Mouse (Mus musculus): ENCODE measurements around the gene Dctn2. TPM values are rescaled to one million over a fixed set of nuclear protein-coding genes. Genes with fewer than 3 reads are reported as not detected.
A peak's percentile ranks its signal among the peaks of the same experiment; 100 is the strongest.

Gene Dctn2
- polyA plus RNA-seq, 1 experiment from 2014 or later: 230 TPM

DNA sequence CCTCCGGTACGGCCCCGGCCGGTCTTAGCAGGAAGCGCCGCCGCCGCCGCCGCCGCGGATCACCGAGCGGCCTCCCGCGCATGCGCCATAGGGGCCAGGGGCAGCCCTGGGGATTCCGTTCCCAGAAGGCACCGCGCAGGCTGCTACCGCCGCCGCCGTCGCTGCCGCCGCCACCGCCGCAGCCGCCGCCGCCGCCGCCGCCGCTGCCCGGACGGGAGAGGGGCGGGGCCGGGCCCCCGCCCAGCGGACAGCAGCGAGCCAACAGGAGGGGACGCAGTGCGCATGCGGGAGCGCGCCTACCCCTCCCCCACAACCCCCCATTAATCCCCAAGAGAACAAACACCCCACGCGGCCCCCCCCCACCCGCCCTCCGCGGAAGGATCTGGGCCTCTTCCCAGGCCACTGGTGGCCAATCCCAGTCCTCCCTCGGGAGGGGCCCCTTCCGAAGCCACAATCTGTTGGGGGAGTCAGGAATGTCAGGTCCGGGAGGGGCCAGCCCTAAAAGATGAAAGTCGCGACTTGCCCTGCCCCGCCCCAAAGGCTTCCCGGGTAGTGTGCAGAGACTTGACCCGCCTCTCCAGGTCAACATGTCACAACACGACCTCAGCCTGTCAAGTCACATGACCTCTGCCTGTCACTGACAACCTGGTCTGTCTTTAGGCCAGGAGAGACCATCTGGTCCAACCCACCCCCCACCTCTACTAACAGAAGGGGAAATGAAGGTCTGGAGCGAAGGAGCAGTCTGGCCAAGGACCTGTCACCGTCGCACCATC is 22.8 kb downstream of the Dctn2 start, which contains the start of gene Mbd6:
TSS of gene Mbd6 (minus strand) at position 219 of the 773 bp plus-strand sequence.
- Histone ChIP-seq H3K27me3 (ENCODE audit: control insufficient read depth, insufficient read depth, low read length) (no peaks in the 10 kb centered on the region), H3K4me2 (ENCODE audit: low read depth) (peak within 1 kb of the TSS; percentile 91), H3K9ac (ENCODE audit: low read length) (peak within 1 kb of the TSS; percentile 85), H3K4me1 (ENCODE audit: control insufficient read depth, insufficient read depth, low read length) (peaks cover 34% of the 10 kb centered on the region), H3K4me3 (ENCODE audit: low read depth, low read length) (peak within 1 kb of the TSS; percentile 80), H3K36me3 (ENCODE audit: control insufficient read depth, insufficient read depth, low read length) (peaks cover 16% of the 10 kb centered on the region), H3K9me3 (ENCODE audit: control insufficient read depth, low read length) (no peaks in the 10 kb centered on the region), H3K27ac (ENCODE audit: low read depth, low read length) (peak within 1 kb of the TSS; percentile 90)
- ATAC-seq (ENCODE audit: insufficient read depth, low FRiP score, low TSS enrichment): peak; percentile 20
- DNase-seq (ENCODE audit: low spot score): peak; percentile 88
- WGBS: 0% methylated on average over 21 of the region's 65 CpGs

- Histone ChIP-seq H3K27me3 (ENCODE audit: control insufficient read depth, insufficient read depth, low read length) (no peaks in the 10 kb centered on the region), H3K9me3 (ENCODE audit: control insufficient read depth, low read length) (no peaks in the 10 kb centered on the region), H3K36me3 (ENCODE audit: control insufficient read depth, insufficient read depth, low read length) (peaks cover 19% of the 10 kb centered on the region), H3K4me2 (ENCODE audit: low read depth) (peak overlapping the region; percentile 91), H3K27ac (ENCODE audit: low read depth, low read length) (peak overlapping the region; percentile 90), H3K4me3 (ENCODE audit: low read depth, low read length) (peak overlapping the region; percentile 80), H3K4me1 (ENCODE audit: control insufficient read depth, insufficient read depth, low read length) (peaks cover 34% of the 10 kb centered on the region), H3K9ac (ENCODE audit: low read length) (peak overlapping the region; percentile 32)
- 2% methylated on average over 15 of the region's 15 CpGs for WGBS
- no peak for DNase-seq (ENCODE audit: low spot score)
- 0 out of 2 replicates have a peak, but pooled peaks have one; percentile 3 for ATAC-seq (ENCODE audit: insufficient read depth, low FRiP score, low TSS enrichment)
These were observed 23.5 kb downstream of the Dctn2 start for GRCm38 (mm10) chr10:127289573-127290191.

DNA sequence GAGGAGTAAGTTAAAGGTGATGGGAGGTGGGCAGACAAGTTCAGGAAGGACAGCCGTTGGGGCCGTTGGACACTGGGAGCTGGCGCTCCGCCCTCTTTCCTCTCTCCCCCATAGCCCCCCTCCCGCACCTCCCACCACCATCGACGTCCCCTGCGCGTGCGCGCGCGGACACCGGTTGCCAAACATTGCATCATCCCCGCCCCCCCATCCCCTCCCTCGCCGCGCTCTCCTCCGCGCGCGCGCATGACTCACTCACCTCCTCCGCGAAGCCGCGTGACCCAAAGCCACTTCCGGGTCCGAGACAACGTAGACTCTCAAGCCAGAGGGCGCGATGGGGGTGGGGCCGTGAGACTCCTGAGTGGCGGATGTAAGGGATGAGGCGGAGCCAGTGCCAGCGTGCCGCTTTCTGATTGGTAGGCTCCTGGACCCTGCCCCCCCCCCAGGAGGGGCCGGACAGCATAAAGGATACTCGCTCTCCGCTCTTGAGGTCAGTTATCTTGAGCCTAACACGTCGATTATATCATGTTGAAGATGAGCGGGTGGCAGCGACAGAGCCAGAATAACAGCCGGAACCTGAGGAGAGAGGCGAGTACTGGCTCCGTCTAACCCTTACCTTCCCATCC is 24.2 kb downstream of the Dctn2 start:
- peak overlapping the region; percentile 80 for H3K4me3 ChIP-seq (ENCODE audit: low read depth, low read length)
- H3K9me3 ChIP-seq (ENCODE audit: control insufficient read depth, low read length): no peaks in the 10 kb centered on the region
- H3K27me3 ChIP-seq (ENCODE audit: control insufficient read depth, insufficient read depth, low read length): no peaks in the 10 kb centered on the region
- H3K4me1 ChIP-seq (ENCODE audit: control insufficient read depth, insufficient read depth, low read length): peaks cover 34% of the 10 kb centered on the region
- peak; percentile 89 for ATAC-seq (ENCODE audit: insufficient read depth, low FRiP score, low TSS enrichment)
- peak overlapping the region; percentile 90 for H3K27ac ChIP-seq (ENCODE audit: low read depth, low read length)
- peaks cover 21% of the 10 kb centered on the region for H3K36me3 ChIP-seq (ENCODE audit: control insufficient read depth, insufficient read depth, low read length)
- DNase-seq (ENCODE audit: low spot score): peak; percentile 100
- H3K4me2 ChIP-seq (ENCODE audit: low read depth): peak overlapping the region; percentile 91
- 0% methylated on average over 44 of the region's 47 CpGs for WGBS
- H3K9ac ChIP-seq (ENCODE audit: low read length): peak overlapping the region; percentile 68

DNA sequence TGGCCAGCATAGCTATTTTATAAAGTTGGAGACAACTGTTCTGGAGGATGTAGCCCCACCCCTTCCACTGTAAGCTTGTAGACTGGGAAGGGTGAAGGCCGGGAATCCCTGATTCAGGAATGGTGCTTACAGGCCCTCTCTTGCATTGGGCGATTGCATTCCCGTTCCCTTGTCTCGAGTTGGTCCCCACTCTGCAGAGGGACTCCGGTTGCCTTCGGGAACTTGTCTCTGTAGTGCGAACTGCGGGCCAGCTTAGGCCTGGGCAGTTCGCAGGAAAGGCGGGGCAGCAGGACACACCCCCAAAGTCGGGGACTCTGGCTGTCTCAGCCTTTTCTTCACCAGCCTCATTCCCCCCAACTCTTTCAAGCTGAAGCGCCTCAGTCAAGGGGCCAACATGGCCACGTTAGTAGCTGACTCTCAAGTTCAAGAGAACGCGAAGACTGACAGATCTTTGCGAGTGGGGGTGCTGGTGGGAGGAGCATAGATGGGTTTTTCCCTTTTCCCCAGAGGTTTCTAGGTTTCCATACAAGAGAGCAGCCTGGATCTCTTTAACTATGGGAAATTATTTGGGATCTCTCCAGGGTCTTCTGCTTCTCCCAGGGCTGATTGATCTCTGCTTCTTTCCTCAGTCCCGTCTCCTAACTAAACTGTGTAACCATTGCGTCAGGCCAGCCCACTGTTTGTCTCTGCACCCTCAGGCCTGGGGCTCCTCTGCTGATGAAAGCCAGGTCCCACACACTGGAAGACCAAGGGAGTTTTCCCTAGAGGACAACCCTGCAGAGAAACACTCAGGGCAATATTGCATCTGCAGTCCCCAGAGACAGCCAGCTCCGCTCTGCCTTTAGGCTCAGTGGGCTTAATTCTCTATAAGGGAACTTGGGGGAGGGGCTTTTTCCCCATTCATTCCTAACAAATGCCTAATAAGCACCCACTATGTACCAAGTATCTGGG is 25.0 kb downstream of the Dctn2 start:
- Histone ChIP-seq H3K36me3 (ENCODE audit: control insufficient read depth, insufficient read depth, low read length) (peaks cover 23% of the 10 kb centered on the region), H3K4me2 (ENCODE audit: low read depth) (peak overlapping the region; percentile 91), H3K9ac (ENCODE audit: low read length) (peak overlapping the region; percentile 68), H3K4me1 (ENCODE audit: control insufficient read depth, insufficient read depth, low read length) (peaks cover 34% of the 10 kb centered on the region), H3K9me3 (ENCODE audit: control insufficient read depth, low read length) (no peaks in the 10 kb centered on the region), H3K27me3 (ENCODE audit: control insufficient read depth, insufficient read depth, low read length) (no peaks in the 10 kb centered on the region), H3K4me3 (ENCODE audit: low read depth, low read length) (peak overlapping the region; percentile 80), H3K27ac (ENCODE audit: low read depth, low read length) (peak overlapping the region; percentile 78)
- DNase-seq (ENCODE audit: low spot score) (no peak), ATAC-seq (ENCODE audit: insufficient read depth, low FRiP score, low TSS enrichment) (peak; percentile 35)
- WGBS: 6% methylated on average over 19 of the region's 19 CpGs

DNA sequence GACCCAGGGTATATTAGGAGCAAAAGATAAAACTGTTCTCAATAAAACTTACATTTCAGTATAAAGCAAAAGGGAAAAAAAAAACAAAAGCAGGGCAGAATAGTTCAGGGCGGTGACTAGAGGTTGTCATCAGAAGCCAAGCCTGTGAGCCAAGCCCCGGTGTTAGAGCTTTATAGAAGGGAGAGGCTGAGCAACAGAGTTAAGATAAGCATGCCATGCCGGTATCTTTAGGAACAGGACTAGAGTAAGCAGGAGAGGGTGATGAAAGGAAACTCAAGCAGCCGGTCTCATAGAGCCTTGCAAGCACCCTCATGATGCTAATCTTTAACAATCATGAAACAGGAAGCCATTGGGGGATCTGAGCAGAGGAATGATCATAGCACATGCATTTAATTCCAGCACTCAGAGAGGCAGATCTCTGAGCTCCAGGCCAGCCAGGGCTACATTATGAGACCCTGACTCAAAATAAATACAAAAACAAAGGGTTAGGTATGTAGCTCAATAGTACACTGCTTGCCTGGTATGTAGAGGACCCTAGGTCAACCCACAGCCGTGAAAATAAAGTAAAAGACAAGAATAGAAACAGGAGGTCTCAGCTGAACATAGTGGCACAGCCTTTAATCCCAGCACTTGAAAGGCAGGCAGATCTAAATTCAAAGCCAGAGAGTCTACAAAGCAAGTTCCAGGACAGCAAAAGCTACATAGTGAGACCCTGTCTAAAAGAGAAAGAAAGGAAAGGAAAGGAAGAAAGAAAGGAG is 25.9 kb downstream of the Dctn2 start:
- DNase-seq (ENCODE audit: low spot score) (no peak), ATAC-seq (ENCODE audit: insufficient read depth, low FRiP score, low TSS enrichment) (no peak)
- Histone ChIP-seq H3K4me2 (ENCODE audit: low read depth) (peak overlapping the region; percentile 91), H3K27ac (ENCODE audit: low read depth, low read length) (no peak overlapping the region), H3K9ac (ENCODE audit: low read length) (0 out of 2 replicates have a peak overlapping the region, but pooled peaks have one; percentile 18), H3K4me1 (ENCODE audit: control insufficient read depth, insufficient read depth, low read length) (peaks cover 25% of the 10 kb centered on the region), H3K27me3 (ENCODE audit: control insufficient read depth, insufficient read depth, low read length) (no peaks in the 10 kb centered on the region), H3K9me3 (ENCODE audit: control insufficient read depth, low read length) (no peaks in the 10 kb centered on the region), H3K36me3 (ENCODE audit: control insufficient read depth, insufficient read depth, low read length) (peaks cover 25% of the 10 kb centered on the region), H3K4me3 (ENCODE audit: low read depth, low read length) (peak overlapping the region; percentile 80)
- 64% methylated on average over 5 of the region's 5 CpGs for WGBS

DNA sequence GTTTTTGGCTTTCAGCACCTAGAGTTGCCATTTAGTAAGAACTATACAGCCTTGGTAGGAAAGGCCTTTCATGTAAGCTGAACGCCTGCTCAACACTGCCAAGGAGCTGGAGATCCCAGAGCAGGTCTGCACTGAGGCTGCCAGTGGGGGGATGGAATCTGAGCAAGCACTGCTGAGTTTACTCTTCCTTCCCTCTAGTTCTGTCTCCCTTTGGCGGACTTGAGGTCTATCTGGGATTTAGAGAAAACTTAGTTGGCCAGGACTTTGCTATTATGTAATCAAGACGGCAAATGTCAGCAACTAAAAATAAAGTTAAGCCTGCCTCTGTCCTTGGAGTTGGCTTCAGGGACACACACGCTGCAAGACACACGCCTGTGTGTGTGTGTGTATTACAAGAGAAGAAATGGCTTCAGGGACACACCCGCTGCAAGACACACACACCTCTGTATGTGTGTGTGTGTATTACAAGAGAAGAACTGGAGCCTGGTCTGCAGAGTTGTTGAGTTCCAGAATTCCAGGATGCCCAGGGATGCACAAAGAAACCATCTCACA is 26.9 kb downstream of the Dctn2 start:
- Histone ChIP-seq H3K4me3 (ENCODE audit: low read depth, low read length) (no peak overlapping the region), H3K9me3 (ENCODE audit: control insufficient read depth, low read length) (no peaks in the 10 kb centered on the region), H3K9ac (ENCODE audit: low read length) (no peak overlapping the region), H3K27me3 (ENCODE audit: control insufficient read depth, insufficient read depth, low read length) (no peaks in the 10 kb centered on the region), H3K27ac (ENCODE audit: low read depth, low read length) (no peak overlapping the region), H3K4me2 (ENCODE audit: low read depth) (no peak overlapping the region), H3K4me1 (ENCODE audit: control insufficient read depth, insufficient read depth, low read length) (peaks cover 15% of the 10 kb centered on the region), H3K36me3 (ENCODE audit: control insufficient read depth, insufficient read depth, low read length) (peaks cover 33% of the 10 kb centered on the region)
- ATAC-seq (ENCODE audit: insufficient read depth, low FRiP score, low TSS enrichment): no peak
- WGBS: 86% methylated on average over 6 of the region's 6 CpGs
- no peak for DNase-seq (ENCODE audit: low spot score)

DNA sequence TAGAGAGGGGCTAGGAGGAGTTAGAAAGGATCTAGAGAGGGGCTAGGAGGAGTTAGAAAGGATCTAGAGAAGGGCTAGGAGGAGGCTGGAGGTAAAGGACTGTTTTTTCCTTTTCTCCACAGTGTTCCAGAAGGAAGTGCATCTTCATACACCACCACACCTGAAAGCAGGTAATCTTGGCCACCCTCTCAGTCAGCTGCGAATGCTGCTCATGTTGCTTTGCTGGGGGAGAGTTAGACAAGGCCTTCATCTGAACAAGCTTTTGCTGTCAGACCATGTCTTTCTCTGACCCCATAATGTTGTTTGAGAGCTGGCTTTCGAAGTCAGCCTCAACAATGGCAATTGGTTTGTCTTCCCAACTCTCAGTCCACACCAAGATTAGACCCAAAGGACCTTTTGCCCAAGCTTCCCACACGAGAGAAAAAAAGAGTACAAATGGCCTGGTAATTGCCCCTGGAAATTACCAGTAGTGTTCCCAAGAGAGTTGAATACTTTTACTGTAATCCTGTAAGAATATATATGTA is 27.5 kb downstream of the Dctn2 start:
- no peak for ATAC-seq (ENCODE audit: insufficient read depth, low FRiP score, low TSS enrichment)
- no peaks in the 10 kb centered on the region for H3K9me3 ChIP-seq (ENCODE audit: control insufficient read depth, low read length)
- H3K27me3 ChIP-seq (ENCODE audit: control insufficient read depth, insufficient read depth, low read length): no peaks in the 10 kb centered on the region
- H3K9ac ChIP-seq (ENCODE audit: low read length): no peak overlapping the region
- H3K4me2 ChIP-seq (ENCODE audit: low read depth): no peak overlapping the region
- H3K4me3 ChIP-seq (ENCODE audit: low read depth, low read length): no peak overlapping the region
- no peak for DNase-seq (ENCODE audit: low spot score)
- H3K27ac ChIP-seq (ENCODE audit: low read depth, low read length): no peak overlapping the region
- H3K36me3 ChIP-seq (ENCODE audit: control insufficient read depth, insufficient read depth, low read length): peaks cover 33% of the 10 kb centered on the region
- WGBS: 78% methylated on average over 3 of the region's 3 CpGs
- peaks cover 15% of the 10 kb centered on the region for H3K4me1 ChIP-seq (ENCODE audit: control insufficient read depth, insufficient read depth, low read length)
